Mouse (Mus musculus): ENCODE data around the gene Calhm1.

Calhm1 gene

GRCm38 (mm10) chr19:47144154-47144553 lies at the start of gene Calhm1:
Calhm1 (minus strand) TSS chr19:47144254.
- DNase-seq (ENCODE audit: low read depth): no peak

- no peak for DNase-seq (ENCODE audit: low read depth)
These were observed 48.1 kb upstream of the Calhm1 start for GRCm38 (mm10) chr19:47192158-47192557.

DNA sequence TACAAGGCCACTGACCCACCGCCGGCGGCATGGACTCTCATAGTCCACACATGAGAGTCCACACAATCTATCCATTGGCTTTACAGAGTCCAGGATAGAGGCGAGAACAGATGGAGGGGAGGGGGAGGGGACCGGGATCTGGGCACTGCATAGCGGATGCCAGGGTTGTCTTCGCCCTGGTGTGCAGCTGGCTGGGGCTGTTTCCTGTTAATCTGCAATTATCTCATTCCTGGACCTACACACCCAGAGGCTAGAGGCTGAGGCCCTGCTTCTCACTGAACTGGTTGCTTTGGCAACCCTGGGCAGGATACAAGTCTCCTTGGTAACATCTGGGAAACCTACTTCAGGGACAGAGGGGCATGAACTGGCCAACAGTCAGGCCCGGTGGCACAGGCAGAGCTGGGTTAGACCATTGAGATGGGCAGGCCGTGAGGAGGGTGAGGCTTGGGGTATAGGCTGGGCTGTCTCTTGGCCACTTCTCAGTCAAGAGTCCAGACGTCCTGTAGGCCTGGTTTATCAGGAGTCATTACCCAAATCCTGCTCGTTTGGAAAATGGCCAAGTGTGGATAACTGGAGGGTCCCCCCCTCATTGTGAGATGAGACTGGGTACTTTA lies 44.6 kb upstream of the Calhm1 start:
- no peak for DNase-seq (ENCODE audit: low read depth)

DNA sequence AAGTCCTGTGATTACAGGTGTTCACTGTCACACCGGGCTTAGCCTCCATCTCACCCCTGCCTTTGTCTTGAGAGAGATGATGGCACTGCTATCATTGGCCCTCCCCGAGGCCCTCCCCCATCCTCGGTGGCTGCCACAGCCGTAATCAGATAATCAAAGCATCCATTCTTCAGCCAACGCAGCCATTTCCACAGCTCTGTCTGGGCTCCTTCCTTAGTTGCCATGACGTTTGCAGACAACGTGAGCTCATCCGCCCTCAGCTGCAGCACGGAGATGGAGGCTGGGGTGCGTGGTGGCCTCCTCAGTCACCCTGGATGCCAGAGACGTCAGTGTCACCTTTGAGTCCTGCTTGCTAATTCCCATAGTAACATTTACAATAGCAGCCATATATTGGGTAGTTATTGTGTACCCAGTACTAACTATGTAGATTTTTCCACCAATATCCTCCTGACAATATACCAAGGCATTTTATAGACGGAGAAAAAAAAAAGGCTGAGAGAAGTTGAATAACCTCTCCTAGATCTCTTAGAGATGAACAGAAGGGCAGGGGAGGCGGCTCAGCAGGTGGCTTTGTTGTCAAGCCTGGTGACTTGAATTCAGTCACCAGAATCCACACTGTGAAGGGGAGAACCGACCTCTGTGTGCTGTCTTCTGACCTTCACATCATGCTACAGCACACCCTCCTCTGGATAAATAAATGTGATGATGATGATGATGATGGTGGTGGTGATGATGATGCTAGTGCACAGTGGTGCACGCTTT lies 42.6 kb upstream of the Calhm1 start:
- no peak for DNase-seq (ENCODE audit: low read depth)

GRCm38 (mm10) chr19:47184736-47185135 lies 40.7 kb upstream of the Calhm1 start:
- peak; percentile 23 for DNase-seq (ENCODE audit: low read depth)

GRCm38 (mm10) chr19:47184221-47184620 lies 40.2 kb upstream of the Calhm1 start:
- DNase-seq (ENCODE audit: low read depth): no peak

GRCm38 (mm10) chr19:47180011-47180410 lies 36.0 kb upstream of the Calhm1 start:
- DNase-seq (ENCODE audit: low read depth): no peak

GRCm38 (mm10) chr19:47179272-47179809 lies 35.3 kb upstream of the Calhm1 start:
- DNase-seq (ENCODE audit: low read depth): peak; percentile 44

GRCm38 (mm10) chr19:47178431-47179271 lies 34.6 kb upstream of the Calhm1 start, which contains the start of gene Neurl1a:
Neurl1a (plus strand) TSS chr19:47178820.
- peak; percentile 61 for DNase-seq (ENCODE audit: low read depth)

DNA sequence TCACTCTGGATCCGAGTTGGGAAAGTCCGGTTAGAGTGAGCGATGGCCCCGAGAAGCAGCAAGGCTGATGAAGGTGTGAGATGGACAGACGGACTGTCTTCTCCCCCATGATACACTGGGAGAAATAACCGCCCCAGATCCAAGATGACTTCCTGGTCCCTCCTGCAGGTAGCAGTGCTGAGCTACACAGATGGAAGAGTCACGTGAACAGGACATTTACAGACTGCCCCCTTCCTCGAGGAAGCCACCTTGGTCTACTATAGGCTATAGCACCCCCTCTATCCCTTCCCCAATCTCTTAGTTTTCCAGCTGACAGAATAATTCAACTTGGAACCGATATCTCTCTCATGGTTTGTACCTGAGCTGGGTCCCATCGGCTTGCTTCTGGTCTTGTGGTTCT lies 33.9 kb upstream of the Calhm1 start:
- peak; percentile 50 for DNase-seq (ENCODE audit: low read depth)

GRCm38 (mm10) chr19:47176916-47177505 lies 33.0 kb upstream of the Calhm1 start:
- DNase-seq (ENCODE audit: low read depth): peak; percentile 84

DNA sequence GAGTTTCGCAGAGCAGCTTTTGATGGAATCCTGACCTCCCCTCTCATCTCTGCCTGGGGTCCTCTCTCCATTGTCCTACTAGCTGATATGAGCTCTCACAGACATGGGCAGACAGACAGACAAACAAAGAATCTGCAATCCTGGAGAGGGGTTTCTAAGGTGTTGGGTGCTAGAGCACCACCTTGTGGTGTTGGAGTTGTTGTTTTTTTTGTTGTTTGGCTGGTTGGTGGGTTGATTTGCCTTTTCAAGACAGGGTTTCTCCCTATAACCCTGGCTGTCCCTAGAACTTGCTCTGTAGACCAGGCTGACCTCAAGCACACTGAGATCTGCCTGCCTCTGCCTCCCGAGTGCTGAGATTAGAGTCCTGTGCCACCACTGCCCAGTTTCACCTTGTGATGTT lies 31.4 kb upstream of the Calhm1 start:
- DNase-seq (ENCODE audit: low read depth): no peak

- DNase-seq (ENCODE audit: low read depth): peak; percentile 72
These were observed 30.5 kb upstream of the Calhm1 start for GRCm38 (mm10) chr19:47174515-47174914.

GRCm38 (mm10) chr19:47168793-47169412 lies 24.8 kb upstream of the Calhm1 start:
- DNase-seq (ENCODE audit: low read depth): peak; percentile 95

DNA sequence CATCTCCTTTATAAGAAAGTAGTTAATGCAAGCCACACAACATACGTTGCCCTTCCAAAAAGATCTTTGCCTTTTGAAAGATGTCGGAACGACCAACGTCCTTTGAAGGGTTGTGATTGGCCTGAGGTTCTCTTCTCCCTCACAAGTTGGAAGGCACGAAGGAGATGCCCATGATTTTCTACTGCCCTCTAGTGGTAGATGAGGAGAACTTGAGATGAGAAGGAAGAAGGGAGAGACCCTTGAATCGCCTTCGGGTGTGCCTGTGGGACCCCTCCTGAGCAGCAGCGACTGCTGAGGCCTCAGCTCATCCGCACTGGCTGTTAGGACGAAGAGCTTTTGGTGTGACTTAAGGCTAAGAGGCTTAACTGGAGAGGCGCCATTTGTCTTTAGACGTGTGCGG lies 24.2 kb upstream of the Calhm1 start:
- peak; percentile 83 for DNase-seq (ENCODE audit: low read depth)

- no peak for DNase-seq (ENCODE audit: low read depth)
These were observed 23.7 kb upstream of the Calhm1 start for GRCm38 (mm10) chr19:47167617-47168214.

DNA sequence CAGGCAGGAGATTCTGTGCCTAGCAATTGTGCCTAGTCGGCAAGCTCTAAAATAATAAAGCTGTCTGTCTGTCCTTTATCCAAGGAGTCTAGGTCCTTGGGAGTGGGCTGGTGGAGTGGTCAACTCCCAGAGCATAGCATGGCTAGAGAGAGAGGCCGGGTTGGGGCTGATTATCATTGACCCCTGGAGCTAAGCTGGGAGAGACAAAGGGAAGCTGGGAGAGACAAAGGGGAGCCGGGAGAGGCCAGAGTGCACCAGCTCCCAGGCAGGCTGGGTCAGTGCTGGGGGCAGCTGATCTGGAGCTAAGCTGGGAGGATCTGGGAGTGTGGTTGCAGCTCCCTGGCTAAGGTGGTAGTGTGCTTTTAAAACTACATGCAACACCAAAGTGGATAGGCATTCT lies 22.7 kb upstream of the Calhm1 start:
- no peak for DNase-seq (ENCODE audit: low read depth)

DNA sequence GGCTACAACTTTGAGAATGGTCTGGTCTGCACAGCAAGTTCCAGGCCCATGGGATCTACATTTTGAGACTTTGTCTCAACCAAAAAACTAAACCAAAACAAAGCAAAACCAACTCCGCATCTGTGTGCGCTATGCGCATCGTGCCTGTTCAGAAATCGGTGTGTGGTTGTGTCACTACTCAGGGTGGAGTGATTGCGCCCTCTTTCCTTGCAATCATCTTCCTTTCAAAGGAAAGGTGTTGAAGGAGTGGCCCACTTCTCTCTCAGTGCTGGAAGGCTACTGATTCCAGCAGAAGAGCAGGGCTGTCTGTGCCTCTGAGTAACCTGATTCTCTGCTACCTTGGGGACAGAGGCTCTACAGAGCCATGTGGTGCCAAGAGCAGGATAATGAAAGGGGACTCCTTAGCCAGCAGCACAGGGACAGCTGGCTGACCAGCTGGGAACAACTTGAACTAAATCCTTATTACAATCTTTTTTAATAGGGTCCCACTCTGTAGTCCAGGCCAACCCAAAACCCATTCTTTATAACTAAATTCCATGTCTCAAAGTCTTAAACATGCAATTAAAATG lies 19.2 kb upstream of the Calhm1 start:
- DNase-seq (ENCODE audit: low read depth): no peak

DNA sequence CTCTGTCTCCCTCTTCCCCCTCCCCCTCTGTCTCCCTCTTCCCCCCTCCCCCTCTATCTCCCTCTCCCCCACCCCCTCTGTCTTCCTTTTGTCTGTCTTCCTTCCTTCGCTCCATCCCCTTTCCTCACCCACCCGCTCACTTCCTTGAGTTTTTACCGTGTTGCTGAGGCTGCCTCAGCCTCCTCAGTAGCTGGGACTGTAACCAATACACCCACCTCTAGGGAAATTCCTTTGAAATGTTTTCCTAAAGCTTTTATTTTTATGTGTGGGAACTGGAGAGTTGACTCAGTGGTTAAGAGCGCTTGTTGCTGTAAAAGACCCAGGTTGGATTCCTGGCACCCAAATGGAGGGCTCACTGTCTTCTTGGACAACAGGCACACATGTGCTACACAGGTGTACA lies 17.6 kb upstream of the Calhm1 start:
- no peak for DNase-seq (ENCODE audit: low read depth)

- no peak for DNase-seq (ENCODE audit: low read depth)
These were observed 13.6 kb upstream of the Calhm1 start, which contains the start of gene Calhm3 for GRCm38 (mm10) chr19:47157664-47158063. Calhm3 (minus strand) TSS chr19:47157764.

DNA sequence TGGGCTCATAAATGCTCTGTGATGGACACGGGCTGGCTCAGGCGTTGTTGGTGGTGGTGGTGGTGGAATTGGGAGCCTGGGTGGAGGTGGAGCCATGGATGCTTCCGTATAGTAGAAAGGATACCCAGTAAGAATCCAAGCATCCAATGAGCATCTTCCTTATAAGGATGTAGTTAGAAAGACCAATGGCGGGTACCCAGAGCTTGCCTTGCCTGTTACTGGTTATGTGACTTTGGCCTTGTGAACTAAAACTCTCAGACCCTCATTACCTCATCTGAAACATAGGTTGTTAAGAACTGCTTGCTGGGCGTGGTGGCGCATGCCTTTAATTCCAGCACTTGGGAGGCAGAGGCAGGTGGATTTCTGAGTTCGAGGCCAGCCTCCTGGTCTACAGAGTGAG lies 9.7 kb upstream of the Calhm1 start:
- DNase-seq (ENCODE audit: low read depth): no peak

All from NIH3T3 (cell line).